Mouse (Mus musculus) frontal cortex, postnatal 36 days (tissue): ENCODE measurements around the gene Gm5346.
"Not testable (repeated sequence)": the region's sequence is repeated elsewhere in the genome, so short reads cannot be mapped to it uniquely, and the experiment has no call there.

Source experiments
- DNase-seq, 2 experiments: peaks; one replicate each; pipeline ENCODE4 v3.0.0; 2022; ENCODE audit warnings: low spot score in 2 of 2

Gene Gm5346

GRCm38 (mm10) chr8:43627176-43627575 is at the start of gene Gm5346:
TSS of gene Gm5346 (minus strand) at chr8:43627276.
- no peak for DNase-seq

- DNase-seq: no peak
Observed at GRCm38 (mm10) chr8:43616046-43616445, 11.0 kb downstream of the Gm5346 start.

GRCm38 (mm10) chr8:43603657-43604056 is 23.4 kb downstream of the Gm5346 start:
- DNase-seq: not testable (repeated sequence)

GRCm38 (mm10) chr8:43603166-43603565 is 23.9 kb downstream of the Gm5346 start:
- not testable (repeated sequence) for DNase-seq

GRCm38 (mm10) chr8:43576607-43577006 is 50.5 kb downstream of the Gm5346 start, which contains the start of gene Adam26a:
TSS of gene Adam26a (minus strand) at chr8:43576707.
- not testable (repeated sequence) for DNase-seq
